Mouse (Mus musculus): Measurements from ENCODE around the gene Srl.

GRCm38 (mm10) chr16:4558384-4558979, 16.9 kb upstream of the Srl start:
- TF ChIP-seq CTCF (IDR thresholded peaks at IDR 0.05; ENCODE audit: low read depth) = no peak
- no peak for TF ChIP-seq EP300 (IDR thresholded peaks at IDR 0.05; ENCODE audit: low read depth)

Measured in heart, postnatal 0 days (tissue).